In the genomic region with DNA sequence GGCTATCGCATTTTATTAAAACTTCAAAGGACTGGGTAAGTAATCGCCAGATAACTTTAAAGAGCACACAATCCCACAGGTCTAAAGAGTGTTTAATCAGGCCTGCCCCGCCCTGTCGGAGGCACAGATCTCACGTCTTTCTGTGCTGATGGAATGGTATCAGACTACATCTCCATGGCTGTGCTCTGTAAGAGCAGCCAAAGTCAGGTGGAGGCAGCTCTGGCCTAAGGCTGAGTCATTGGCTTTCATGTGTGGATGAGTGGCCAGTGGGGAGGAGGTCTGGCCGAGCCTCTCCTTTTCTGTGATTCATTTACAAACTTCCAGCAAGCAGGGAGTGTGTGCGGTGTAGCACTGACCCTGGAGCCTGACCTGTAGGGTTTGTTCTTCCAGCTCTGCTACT, we compare ENCODE assay signal across 14 mouse cellular contexts.
DNase-seq lines count a peak whose midpoint lies in the region; ATAC-seq lines count a peak whose summit lies in the region.
"Had no signal": no experiment of that assay in that cellular context is flagged by ENCODE, and none has a peak within 500 bp of the region (broad histone marks: within the 10 kb centered on the region; RNA-seq: fewer than 3 reads in every experiment).

No protein-coding gene starts in this region.

- peak; percentile 74 for ATAC-seq in kidney, embryonic 15.5 days (replicated peaks; ENCODE audit: low FRiP score)
- ATAC-seq in liver, embryonic 15.5 days (ENCODE audit: insufficient read depth) = peak; percentile 82

- H3K27me3 ChIP-seq in kidney, embryonic 15.5 days = no peaks in the 10 kb centered on the region; the same call in 1 of the 2 replicates
- H3K27me3 ChIP-seq in liver, embryonic 15.5 days = no peaks in the 10 kb centered on the region
- H3K27me3 ChIP-seq: CH12.LX had no signal

- H3K4me3 ChIP-seq in kidney, embryonic 15.5 days (replicated peaks) = no peak overlapping the region
- no peak overlapping the region for H3K4me3 ChIP-seq in liver, embryonic 15.5 days (replicated peaks)
- H3K4me3 ChIP-seq: erythroblast, embryonic 14.5 days had no signal

- intact Hi-C loops in gastrocnemius, postnatal 36 days (cut with DNase I) = no loop called here

- H3K36me3 ChIP-seq in kidney, embryonic 15.5 days = no peaks in the 10 kb centered on the region
- H3K36me3 ChIP-seq in liver, embryonic 15.5 days (replicated peaks) = no peaks in the 10 kb centered on the region

- no peaks in the 10 kb centered on the region for H3K9me3 ChIP-seq in kidney, embryonic 15.5 days (replicated peaks)
- H3K9me3 ChIP-seq in liver, embryonic 15.5 days (replicated peaks) = no peaks in the 10 kb centered on the region

- peak; percentile 49 for DNase-seq in urinary bladder, postnatal 14 days (ENCODE audit: low spot score)
- DNase-seq in urinary bladder, postnatal 10 days (ENCODE audit: low spot score) = no peak
- DNase-seq in urinary bladder, postnatal 36 days (ENCODE audit: low spot score in 2 of 2) = peak; percentile 18 to 43
- no peak for DNase-seq in cerebellum, postnatal 25 days
- DNase-seq in thymus, postnatal 36 days = no peak
- DNase-seq in gastrocnemius, postnatal 36 days = no peak
- DNase-seq: cerebellum, adult 9-10 months; heart, postnatal 14 days; layer of hippocampus, adult 9-11 months had no signal

- no peak overlapping the region for H3K9ac ChIP-seq in kidney, embryonic 15.5 days
- H3K9ac ChIP-seq in liver, embryonic 15.5 days = no peak overlapping the region

- no peak overlapping the region for H3K4me2 ChIP-seq in kidney, embryonic 15.5 days
- H3K4me2 ChIP-seq in liver, embryonic 15.5 days = no peak overlapping the region

- H3K4me1 ChIP-seq in kidney, embryonic 15.5 days = peaks cover 5% of the 10 kb centered on the region; the same call in 1 of the 2 replicates
- H3K4me1 ChIP-seq in liver, embryonic 15.5 days (replicated peaks) = no peaks in the 10 kb centered on the region

- 0 out of 2 replicates have a peak overlapping the region, but pooled peaks have one; percentile 18 for H3K27ac ChIP-seq in kidney, embryonic 15.5 days
- no peak overlapping the region for H3K27ac ChIP-seq in liver, embryonic 15.5 days (replicated peaks)
- H3K27ac ChIP-seq: macrophage had no signal

- WGBS in kidney, embryonic 15.5 days = 64% methylated on average over 7 of the region's 7 CpGs
- WGBS in liver, embryonic 15.5 days (ENCODE audit: insufficient replicate concordance) = 54% methylated on average over 7 of the region's 7 CpGs

Comparison
In these comparisons a context has a peak if more than half of its experiments do, and no peak if none do; other contexts are left out.
1. DNase-seq: peak in urinary bladder, postnatal 14 days (single experiment) and urinary bladder, postnatal 36 days (2 of 2); none in urinary bladder, postnatal 10 days (single experiment), cerebellum, postnatal 25 days (0 of 2), thymus, postnatal 36 days (0 of 2) and gastrocnemius, postnatal 36 days (0 of 2).